Mouse (Mus musculus) ES-Bruce4 (cell line): Measurements from ENCODE around the gene Krt88.

Experiments used
- CTCF ChIP-seq: IDR thresholded peaks from one replicate; pipeline ENCODE4 v1.8.1; 2011; ENCODE audit warnings: low read depth, low read length
- POLR2A ChIP-seq: IDR thresholded peaks from one replicate; pipeline ENCODE4 v1.8.1; 2011; ENCODE audit warnings: low read length; ENCODE audit not compliant: insufficient read depth

- TF ChIP-seq CTCF (no peak), POLR2A (no peak)
Measured at GRCm38 (mm10) chr15:101413916-101414635, 33.5 kb upstream of the Krt88 start.
